In genomic region chr19:9989884-9990256, GRCm38 (mm10) we compare ENCODE assay signal across 1 mouse cellular context.
TF ChIP-seq lines count a peak whose summit lies in the region.

No protein-coding gene starts in this region.

TF ChIP-seq in MEL, 35 proteins besides CTCF, POLR2A, EP300 and RAD21 (continued from another document):
- TF ChIP-seq ETS1 (IDR thresholded peaks at IDR 0.05; ENCODE audit: low read depth, low read length) (0 out of 2 replicates have a peak, but pooled peaks have one; percentile 1), HCFC1 (IDR thresholded peaks at IDR 0.05; ENCODE audit: low read depth, low read length) (no peak), TAL1 (IDR thresholded peaks at IDR 0.05; ENCODE audit: low read length) (no peak), MEF2A (IDR thresholded peaks at IDR 0.05; ENCODE audit: extremely low read depth, insufficient replicate concordance, low read depth, low read length, poor library complexity, severe bottlenecking) (no peak), ZNF384 (IDR thresholded peaks at IDR 0.05; ENCODE audit: low read depth, low read length) (no peak), USF1 (IDR thresholded peaks at IDR 0.05; ENCODE audit: low read depth, low read length) (no peak), POLR2AphosphoS2 (IDR thresholded peaks at IDR 0.05; ENCODE audit: low read length) (no peak), GATA1 (IDR thresholded peaks at IDR 0.05; ENCODE audit: low read depth, low read length) (peak; percentile 69), SIN3A (IDR thresholded peaks at IDR 0.05; ENCODE audit: low read length) (peak; percentile 64; the same call in 1 of the 2 replicates), MXI1 (IDR thresholded peaks at IDR 0.05; ENCODE audit: low read depth, low read length) (no peak), USF2 (IDR thresholded peaks at IDR 0.05; ENCODE audit: borderline replicate concordance in 1 of 2, insufficient read depth in 1 of 2, low read depth in 1 of 2, low read length in 2 of 2) (no peak), TCF12 (IDR thresholded peaks at IDR 0.05; ENCODE audit: low read depth, low read length) (peak; percentile 81), UBTF (IDR thresholded peaks at IDR 0.05; ENCODE audit: borderline replicate concordance, insufficient read depth, low read depth, low read length) (no peak), MYB (IDR thresholded peaks at IDR 0.05; ENCODE audit: low read depth, low read length) (no peak), GABPA (IDR thresholded peaks at IDR 0.05; ENCODE audit: low read depth, low read length) (no peak)
